ENCODE assay signal across 8 mouse cellular contexts in genomic region chr7:141338576-141339131, GRCm38 (mm10). TPM values are rescaled to one million over a fixed set of nuclear protein-coding genes. Genes with fewer than 3 reads are reported as not detected.
DNase-seq lines count a peak whose midpoint lies in the region; ATAC-seq and TF ChIP-seq lines count a peak whose summit lies in the region.

TSS of gene Eps8l2 (plus strand) at chr7:141338880.

- ATAC-seq in heart, embryonic 15.5 days (replicated peaks; ENCODE audit: insufficient number of reproducible peaks, insufficient read depth, low FRiP score, low read depth) = peak; percentile 51

- peaks cover 50% of the 10 kb centered on the region for H3K4me1 ChIP-seq in E14TG2a.4 (replicated peaks; ENCODE audit: low read depth, low read length)
- no peaks in the 10 kb centered on the region; the same call in 1 of the 2 replicates for H3K4me1 ChIP-seq in bone marrow, adult 2 months (ENCODE audit: control insufficient read depth, insufficient read depth, low read length)
- peaks cover 10% of the 10 kb centered on the region for H3K4me1 ChIP-seq in heart, embryonic 15.5 days (replicated peaks)
- peaks cover 12% of the 10 kb centered on the region for H3K4me1 ChIP-seq in testis, adult 2 months (ENCODE audit: control insufficient read depth, insufficient read depth, low read length)

- peak within 1 kb of the TSS; percentile 77 for H3K4me3 ChIP-seq in E14TG2a.4 (replicated peaks; ENCODE audit: low read length)
- H3K4me3 ChIP-seq in bone marrow, adult 2 months (replicated peaks; ENCODE audit: control insufficient read depth, low read depth, low read length) = no peak within 1 kb of the TSS
- peak within 1 kb of the TSS; percentile 33 for H3K4me3 ChIP-seq in heart, embryonic 15.5 days
- peak within 1 kb of the TSS; percentile 50 for H3K4me3 ChIP-seq in testis, adult 2 months (ENCODE audit: control insufficient read depth, low read depth, low read length)

- H3K9ac ChIP-seq in heart, embryonic 15.5 days = peak within 1 kb of the TSS; percentile 43; the same call in 1 of the 2 replicates

- no peak for TF ChIP-seq CTCF in E14TG2a.4 (conservative IDR thresholded peaks at IDR 0.05; ENCODE audit: low read length)
- TF ChIP-seq CTCF in bone marrow, adult 2 months (IDR thresholded peaks at IDR 0.05; ENCODE audit: control insufficient read depth, insufficient read depth, low read length) = 0 out of 2 replicates have a peak, but pooled peaks have one; percentile 3
- no peak for TF ChIP-seq CTCF in testis, adult 2 months (IDR thresholded peaks at IDR 0.05; ENCODE audit: control insufficient read depth, insufficient read depth, insufficient replicate concordance, low read depth, low read length)

- peak; percentile 90 for DNase-seq in kidney, postnatal 14 days
- peak; percentile 85 for DNase-seq in lung, postnatal 36 days
- DNase-seq in left cerebral cortex, adult 9 months (ENCODE audit: low spot score in 2 of 2) = no peak
- no peak for DNase-seq in right cerebral cortex, postnatal 36 days (ENCODE audit: low spot score in 2 of 2)

- no peaks in the 10 kb centered on the region for H3K36me3 ChIP-seq in E14TG2a.4 (ENCODE audit: insufficient read depth, low read length)
- H3K36me3 ChIP-seq in heart, embryonic 15.5 days = peaks cover 4% of the 10 kb centered on the region
- H3K36me3 ChIP-seq in testis, adult 2 months (ENCODE audit: control insufficient read depth, insufficient read depth, low read length) = no peaks in the 10 kb centered on the region

- peak within 1 kb of the TSS; percentile 59 for H3K4me2 ChIP-seq in heart, embryonic 15.5 days

- no peaks in the 10 kb centered on the region for H3K9me3 ChIP-seq in E14TG2a.4 (ENCODE audit: low read length)
- H3K9me3 ChIP-seq in heart, embryonic 15.5 days (replicated peaks) = no peaks in the 10 kb centered on the region

- peaks cover 61% of the 10 kb centered on the region for H3K27me3 ChIP-seq in E14TG2a.4 (ENCODE audit: insufficient read depth, low read length)
- H3K27me3 ChIP-seq in heart, embryonic 15.5 days = peaks cover 12% of the 10 kb centered on the region
- H3K27me3 ChIP-seq in testis, adult 2 months (ENCODE audit: control insufficient read depth, insufficient read depth, low read length) = no peaks in the 10 kb centered on the region

- H3K27ac ChIP-seq in bone marrow, adult 2 months (ENCODE audit: control insufficient read depth, insufficient read depth, low read depth, low read length, poor library complexity) = no peak within 1 kb of the TSS
- no peak within 1 kb of the TSS for H3K27ac ChIP-seq in heart, embryonic 15.5 days
- no peak within 1 kb of the TSS for H3K27ac ChIP-seq in testis, adult 2 months (ENCODE audit: control insufficient read depth, insufficient read depth, low read depth, low read length)

- no peak for TF ChIP-seq POLR2A in bone marrow, adult 2 months (IDR thresholded peaks at IDR 0.05; ENCODE audit: borderline replicate concordance, control insufficient read depth, low read depth, low read length)
- TF ChIP-seq POLR2A in testis, adult 2 months (IDR thresholded peaks at IDR 0.05; ENCODE audit: control insufficient read depth, low read depth, low read length) = no peak

- WGBS in bone marrow, adult 2 months = 4% methylated on average over 23 of the region's 23 CpGs
- WGBS in heart, embryonic 15.5 days = 6% methylated on average over 23 of the region's 23 CpGs

RNA-seq across cellular contexts. Expression of gene Eps8l2, which starts in this region (rescaled TPM):
- polyA plus RNA-seq in bone marrow, adult 2 months (2011; ENCODE audit: insufficient read depth, insufficient read length, low replicate concordance, missing spikeins) = 0.57 and 0.79 TPM in 2 replicates
- polyA plus RNA-seq in heart, embryonic 15.5 days (2015; fragmentation: Nextera tagmentation; extraction: Ambion mirVana) = 1.1 and 4.7 TPM in 2 replicates
- 4.7 and 5.3 TPM in 2 replicates for polyA plus RNA-seq in testis, adult 2 months (2012; rRNA removed)

Comparison
In these comparisons a context has a peak if more than half of its experiments do, and no peak if none do; other contexts are left out.
1. DNase-seq: peak in kidney, postnatal 14 days (single experiment) and lung, postnatal 36 days (single experiment); none in left cerebral cortex, adult 9 months (0 of 2) and right cerebral cortex, postnatal 36 days (0 of 2).